Mouse (Mus musculus): ENCODE measurements around the gene Cops6. TPM values are rescaled to one million over a fixed set of nuclear protein-coding genes. Genes with fewer than 3 reads are reported as not detected.
A peak's percentile ranks its signal among the peaks of the same experiment; 100 is the strongest.

Cops6 gene
- 100 to 1,000 TPM; 124 TPM for total RNA-seq (2021)
- long read RNA-seq, experiment 1, transcript Cops6-201 (10 exons, 1,787 nt) = major isoform, 455 of 470 reads
- long read RNA-seq, experiment 1, partial matches to known transcripts = 8 of 470 reads
- long read RNA-seq, experiment 1, other reads (novel, unspliced or antisense) = 4 of 470 reads
- long read RNA-seq, experiment 2, transcript Cops6-201 (10 exons, 1,787 nt) = major isoform, 322 of 334 reads
- long read RNA-seq, experiment 2, partial matches to known transcripts = 3 of 334 reads
- long read RNA-seq, experiment 2, other reads (novel, unspliced or antisense) = 8 of 334 reads

GRCm38 (mm10) chr5:138160842-138161665 lies at the start of gene Cops6:
Gene Cops6, plus strand, starts transcription at chr5:138161071.
- intact Hi-C loops (cut with DNase I) = no loop called here
- peak; percentile 93 to 97 for DNase-seq

GRCm38 (mm10) chr5:138116255-138117198 lies 44.3 kb upstream of the Cops6 start, which contains the start of gene Zscan21:
Gene Zscan21, plus strand, starts transcription at chr5:138116903.
- DNase-seq = peak; percentile 90 to 93
- intact Hi-C loops (cut with DNase I) = no loop called here

DNA sequence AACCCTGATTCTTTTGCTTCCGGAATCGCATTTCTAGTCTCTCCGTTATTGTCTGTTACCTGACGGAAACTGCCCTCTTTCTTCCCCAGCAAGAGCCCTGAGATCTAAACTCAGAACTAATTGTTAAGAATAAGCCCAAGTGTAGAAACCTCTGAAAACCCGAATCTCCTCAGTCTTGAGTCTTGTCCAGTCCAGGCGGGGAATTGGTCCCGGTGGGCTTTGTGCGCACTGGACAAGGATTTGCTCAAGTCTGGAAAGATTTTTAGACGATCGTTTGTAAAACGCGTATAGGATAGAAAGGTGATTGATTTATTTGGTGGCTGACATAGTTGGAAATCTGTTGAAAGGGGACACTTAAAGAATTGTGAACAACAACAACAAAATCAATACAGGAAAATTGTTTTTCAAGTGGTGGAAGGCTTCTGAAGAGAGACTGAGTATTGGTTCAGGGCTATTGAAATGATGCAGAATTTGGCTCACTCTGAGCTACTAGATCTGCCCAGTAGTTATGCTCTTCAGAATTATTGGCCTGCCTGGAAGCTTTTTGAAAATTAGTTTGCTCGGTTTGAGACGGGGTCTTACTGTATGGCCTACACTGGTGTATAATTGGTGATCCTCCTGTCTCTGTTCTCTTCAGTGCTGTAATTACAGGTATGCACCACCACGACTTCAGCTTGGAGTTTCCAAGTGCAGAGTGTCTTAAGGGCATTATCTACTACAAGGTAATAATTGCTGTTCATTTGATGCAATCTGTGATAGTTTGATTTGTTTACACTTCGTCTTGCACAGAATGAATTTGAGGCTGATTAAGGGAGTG lies 43.5 kb upstream of the Cops6 start:
- intact Hi-C loops (cut with DNase I) = no loop called here
- no peak for DNase-seq

GRCm38 (mm10) chr5:138118041-138118440 lies 42.8 kb upstream of the Cops6 start:
- DNase-seq = no peak
- intact Hi-C loops (cut with DNase I) = no loop called here

DNA sequence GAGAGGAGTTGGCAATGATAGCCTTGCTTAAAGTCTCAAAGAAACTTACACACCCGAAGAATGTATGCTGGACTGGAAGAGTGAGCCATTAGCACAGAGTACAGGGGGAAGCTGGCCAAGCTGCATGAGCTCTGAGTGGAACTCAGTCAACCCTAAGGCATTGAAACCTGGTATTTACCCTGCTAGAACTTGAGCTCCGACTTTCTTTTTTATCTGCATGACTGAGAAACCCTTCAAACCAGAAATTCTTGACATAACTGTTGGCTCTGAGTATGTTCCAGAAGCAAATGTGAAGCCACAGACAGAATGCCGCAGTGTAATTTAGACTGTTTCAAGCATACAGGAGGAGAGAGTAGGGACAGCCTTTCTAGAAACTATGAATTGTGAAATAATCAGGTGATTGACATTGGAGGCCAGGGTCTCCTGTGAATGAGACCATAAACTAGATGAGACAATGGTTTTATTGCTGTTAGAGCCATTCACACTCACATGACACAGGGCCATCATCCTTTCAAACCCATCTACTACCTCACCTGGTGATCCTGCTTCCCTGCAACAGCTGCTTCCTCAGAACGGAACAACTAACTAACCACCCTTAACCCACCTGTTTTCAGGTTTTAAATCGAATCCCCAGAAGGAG lies 28.3 kb upstream of the Cops6 start:
- intact Hi-C loops (cut with DNase I) = loop anchor here (10.0 kb wide), 1 partner anchor 338 kb away; no protein-coding TSS in a partner anchor
- DNase-seq = no peak

DNA sequence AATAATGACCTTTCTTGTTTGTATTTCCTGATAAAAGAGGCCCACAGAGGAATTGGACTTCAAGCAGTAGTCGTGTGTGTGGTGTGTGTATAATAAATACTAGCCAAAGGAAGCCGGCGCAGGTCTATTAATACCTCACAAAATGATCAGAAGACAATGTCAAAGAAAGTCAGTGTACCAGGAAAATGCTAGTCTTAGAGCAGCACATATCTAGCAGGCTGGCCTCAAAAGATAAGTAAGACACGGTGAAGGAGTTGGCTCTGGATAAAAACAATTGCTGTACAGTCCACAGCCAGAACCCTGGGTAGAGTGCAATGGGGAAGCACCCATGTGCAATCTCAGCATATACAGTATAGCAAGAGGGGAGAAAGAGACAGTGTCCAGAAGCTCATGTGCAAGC lies 23.6 kb upstream of the Cops6 start:
- no peak for DNase-seq
- intact Hi-C loops (cut with DNase I) = loop anchor here (10.0 kb wide), 1 partner anchor 342 kb away; no protein-coding TSS in a partner anchor

GRCm38 (mm10) chr5:138137935-138138549 lies 22.8 kb upstream of the Cops6 start:
- peak; percentile 4 to 51 for DNase-seq
- intact Hi-C loops (cut with DNase I) = loop anchor here (2.0 to 10.0 kb wide), 2 partner anchors 251 to 343 kb away; no protein-coding TSS in a partner anchor

DNA sequence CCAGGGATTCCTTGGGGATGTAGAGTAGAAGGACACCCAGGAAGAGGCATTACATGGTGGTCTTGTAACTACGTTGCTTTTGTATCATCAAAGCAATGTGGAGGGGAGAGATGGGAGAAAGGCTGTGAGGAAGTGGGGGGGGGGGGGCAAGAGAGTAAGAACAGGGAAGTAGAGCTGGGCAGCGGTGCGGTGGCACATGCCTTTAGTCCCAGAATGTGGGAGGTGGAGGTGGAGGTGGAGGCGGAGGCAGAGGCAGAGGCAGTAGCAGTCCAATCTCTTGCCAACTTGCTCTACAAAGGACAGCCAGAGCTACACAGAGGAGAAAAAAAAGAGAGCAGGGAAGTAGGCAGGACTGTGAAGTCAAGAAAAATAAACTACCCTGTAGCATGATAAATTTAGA lies 22.3 kb upstream of the Cops6 start:
- DNase-seq = no peak

DNA sequence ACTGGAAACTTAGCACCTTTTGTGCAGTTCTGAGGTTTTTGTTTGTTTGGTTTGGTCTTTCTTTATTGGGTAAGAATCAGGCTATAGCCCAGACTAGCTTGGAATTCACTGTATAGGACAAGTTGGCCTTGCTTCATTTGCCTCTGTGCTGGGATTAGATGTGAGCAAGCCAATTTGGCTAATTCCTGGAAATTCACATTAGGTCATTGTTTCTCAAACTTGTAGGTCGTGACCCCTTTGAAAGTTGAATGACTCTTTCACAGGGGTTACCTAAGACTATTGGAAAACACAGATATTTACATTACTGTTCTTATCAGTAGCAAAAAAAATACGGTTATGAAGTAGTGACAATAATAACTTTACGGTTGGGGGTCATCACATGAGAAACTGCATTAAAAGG lies 6.5 kb upstream of the Cops6 start:
- intact Hi-C loops (cut with DNase I) = loop anchor here (10.0 kb wide), 1 partner anchor 370 kb away; the partner anchor contains the start of genes Mepce and Zcwpw1
- no peak for DNase-seq

More for the DNA sequence above, 22.3 kb upstream of the Cops6 start:
- intact Hi-C loops (cut with DNase I) = loop anchor here (2.0 to 10.0 kb wide), 2 partner anchors 252 to 344 kb away; no protein-coding TSS in a partner anchor

- intact Hi-C loops (cut with DNase I) = loop anchor here (5.0 to 10.0 kb wide), 2 partner anchors 268 to 371 kb away; partner anchors contain the start of genes Mepce and Zcwpw1
- DNase-seq = peak; percentile 83 to 87
These were observed 5.4 kb upstream of the Cops6 start, which contains the start of gene Zfp113 for GRCm38 (mm10) chr5:138155443-138155976. Gene Zfp113, minus strand, starts transcription at chr5:138155744.

DNA sequence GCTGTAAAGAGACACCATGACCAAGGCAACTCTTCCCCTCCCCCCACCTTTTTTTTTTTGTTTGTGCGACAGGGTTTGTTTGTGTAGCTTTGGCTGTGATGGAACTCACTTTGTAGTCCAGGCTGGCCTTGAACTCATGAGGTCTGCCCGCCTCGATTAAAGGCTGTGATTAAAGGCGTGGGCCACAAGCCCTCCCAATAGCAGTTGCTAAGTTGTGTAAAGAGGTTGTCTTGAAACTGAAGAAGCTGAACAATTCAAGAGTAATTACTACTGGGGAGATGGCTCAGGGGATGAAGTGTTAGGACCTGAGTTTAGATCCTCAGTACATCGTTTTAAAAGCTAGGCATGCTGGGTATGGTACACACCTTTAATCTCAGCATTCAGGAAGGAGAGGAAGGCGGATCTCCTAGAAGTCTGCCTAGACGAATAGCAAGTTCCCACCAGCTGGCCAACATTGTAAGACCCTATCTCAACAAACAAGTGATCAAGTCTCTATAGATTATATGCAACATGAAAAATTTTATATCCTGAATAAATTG lies 578 bp upstream of the Cops6 start:
- intact Hi-C loops (cut with DNase I) = no loop called here
- no peak for DNase-seq

DNA sequence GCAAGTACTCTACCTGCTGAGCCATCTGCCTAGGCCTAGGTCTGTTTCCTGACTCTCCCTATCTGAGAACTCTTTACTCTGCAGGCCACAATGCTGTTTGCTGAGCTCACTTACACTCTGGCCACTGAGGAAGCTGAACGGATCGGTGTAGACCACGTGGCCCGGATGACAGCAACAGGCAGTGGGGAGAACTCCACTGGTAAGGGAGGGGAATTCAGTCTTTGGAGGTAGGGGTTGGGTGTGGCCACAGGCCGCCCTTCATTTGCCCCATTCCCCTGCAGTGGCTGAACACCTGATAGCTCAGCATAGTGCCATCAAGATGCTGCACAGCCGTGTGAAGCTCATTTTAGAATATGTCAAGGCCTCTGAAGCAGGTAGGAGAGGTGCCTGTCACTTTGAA lies 2.2 kb downstream of the Cops6 start:
- intact Hi-C loops (cut with DNase I) = no loop called here
- DNase-seq = no peak

DNA sequence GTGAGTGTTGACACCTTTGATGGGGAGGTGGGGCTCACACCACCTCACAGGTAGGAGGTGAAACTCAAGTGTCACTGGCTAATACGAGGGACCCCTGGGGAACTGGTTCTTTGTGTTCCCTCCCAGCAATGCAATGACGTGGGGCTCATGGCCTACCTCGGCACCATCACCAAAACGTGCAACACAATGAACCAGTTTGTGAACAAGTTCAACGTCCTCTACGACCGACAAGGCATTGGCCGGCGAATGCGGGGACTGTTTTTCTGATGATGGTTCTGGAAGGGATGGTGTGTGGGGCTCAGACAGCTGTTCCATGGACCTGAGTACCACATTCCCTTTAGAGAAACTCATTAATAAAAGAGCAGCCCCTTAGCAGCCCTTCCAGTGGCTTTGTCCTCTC lies 2.7 kb downstream of the Cops6 start:
- intact Hi-C loops (cut with DNase I) = no loop called here

DNA sequence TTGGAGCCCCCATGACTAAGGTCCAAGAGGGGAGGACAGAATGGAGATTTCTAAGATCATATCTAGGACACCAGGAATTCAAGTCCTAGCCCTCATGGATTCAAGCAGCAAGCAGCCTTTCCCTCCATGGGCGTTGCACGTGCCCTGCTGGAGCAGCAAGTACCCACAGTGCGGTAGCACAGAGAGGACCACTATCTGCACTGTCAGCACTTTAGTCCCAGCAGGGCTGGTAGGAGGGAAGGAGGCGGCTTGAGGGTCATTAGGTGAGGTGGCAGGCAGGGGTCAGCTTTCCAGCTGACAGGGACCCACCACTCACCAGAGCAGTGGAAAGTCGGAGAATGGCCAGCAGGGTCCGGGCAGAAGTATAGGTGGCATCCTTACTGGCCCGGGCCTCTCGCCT lies 4.7 kb downstream of the Cops6 start:
- intact Hi-C loops (cut with DNase I) = no loop called here

More for the DNA sequence above, 2.7 kb downstream of the Cops6 start:
- DNase-seq = no peak

DNA sequence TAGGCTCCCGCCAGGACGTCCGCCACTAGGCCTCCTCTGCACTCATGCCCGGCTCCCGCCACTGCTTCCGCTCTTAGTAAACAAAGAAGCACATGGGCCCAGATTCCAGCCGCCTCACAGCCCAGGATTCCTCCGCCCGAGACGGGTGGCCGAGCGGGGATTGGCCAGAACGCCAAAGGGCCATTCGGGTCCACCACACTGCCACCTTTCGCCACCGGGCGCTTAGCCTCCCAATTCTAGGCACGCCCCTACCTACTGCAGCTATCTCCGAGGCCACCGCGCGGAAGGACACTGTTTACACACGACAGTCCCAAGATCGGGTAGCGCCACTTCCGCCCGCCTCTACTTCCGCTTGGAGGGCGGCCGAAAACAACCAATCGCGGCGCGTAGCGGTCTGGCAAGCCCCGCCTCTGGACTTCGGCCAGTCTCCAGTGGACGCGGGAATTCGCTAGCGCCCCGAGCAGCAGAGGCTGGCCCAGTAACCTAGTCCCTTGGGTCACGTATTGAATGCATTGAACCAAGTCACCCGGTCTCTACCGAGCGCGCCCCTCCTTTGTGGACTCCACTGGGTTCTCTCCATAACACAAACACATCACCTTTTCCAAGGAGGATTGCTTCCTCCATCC lies 10.2 kb downstream of the Cops6 start:
- DNase-seq = peak; percentile 97 to 98
- intact Hi-C loops (cut with DNase I) = no loop called here

More for the DNA sequence above, 4.7 kb downstream of the Cops6 start:
- no peak for DNase-seq

GRCm38 (mm10) chr5:138171695-138172491 lies 11.0 kb downstream of the Cops6 start, which contains the start of the genes Ap4m1 and Mcm7:
Gene Ap4m1, plus strand, starts transcription at chr5:138172002.
Gene Mcm7, minus strand, starts transcription at chr5:138172422.
- intact Hi-C loops (cut with DNase I) = no loop called here
- DNase-seq = peak; percentile 97 to 98

Data from heart, postnatal 14 days (tissue).